Mouse (Mus musculus) olfactory bulb, adult 2 months (tissue): ENCODE results near the gene Camk2g.

Experiments used
- CTCF ChIP-seq: fragments of 200-500 bp; IDR thresholded peaks from 2 replicates; pipeline ENCODE4 v1.5.1; 2012; ENCODE audit warnings: low read depth, mild to moderate bottlenecking, low read length, moderate library complexity; ENCODE audit not compliant: insufficient read depth
- POLR2A ChIP-seq: fragments of 200-500 bp; IDR thresholded peaks from 2 replicates; pipeline ENCODE4 v1.6.1; 2012; ENCODE audit warnings: mild to moderate bottlenecking, low read depth, low read length, moderate library complexity; ENCODE audit not compliant: insufficient read depth

- no peak for TF ChIP-seq POLR2A
- TF ChIP-seq CTCF, result no peak
These were observed 15.4 kb downstream of the Camk2g start for GRCm38 (mm10) chr14:20778496-20778895.
